Mouse (Mus musculus) kidney, postnatal 25 days (tissue): Measurements from ENCODE around the gene Anks1b.

Experiments
- DNase-seq, 2 experiments: peaks; one replicate each; pipeline ENCODE4 v3.0.0; 2021; ENCODE audit warnings: mixed read lengths in 2 of 2

Gene Anks1b

GRCm38 (mm10) chr10:90196936-90197335, 323.6 kb downstream of the Anks1b start:
- DNase-seq: no peak

- no peak for DNase-seq
Observed at GRCm38 (mm10) chr10:90210044-90210443, 336.7 kb downstream of the Anks1b start.

- DNase-seq: no peak
Observed at GRCm38 (mm10) chr10:90220470-90220869, 347.2 kb downstream of the Anks1b start.

- no peak for DNase-seq
Observed at GRCm38 (mm10) chr10:90222793-90223495, 349.6 kb downstream of the Anks1b start.

GRCm38 (mm10) chr10:90235273-90235672, 362.0 kb downstream of the Anks1b start:
- DNase-seq: no peak

- DNase-seq: no peak
Observed at GRCm38 (mm10) chr10:90237290-90237689, 364.0 kb downstream of the Anks1b start.

- DNase-seq: no peak
Observed at GRCm38 (mm10) chr10:90258944-90259714, 385.8 kb downstream of the Anks1b start.

- DNase-seq: no peak
Observed at GRCm38 (mm10) chr10:90271321-90271720, 398.0 kb downstream of the Anks1b start.

GRCm38 (mm10) chr10:90273311-90273710, 400.0 kb downstream of the Anks1b start:
- no peak for DNase-seq

- no peak for DNase-seq
Observed at GRCm38 (mm10) chr10:90286589-90286988, 413.3 kb downstream of the Anks1b start.

GRCm38 (mm10) chr10:90303249-90303648, 429.9 kb downstream of the Anks1b start:
- DNase-seq: no peak

GRCm38 (mm10) chr10:90306156-90306555, 432.8 kb downstream of the Anks1b start:
- no peak for DNase-seq

GRCm38 (mm10) chr10:90307931-90308555, 434.7 kb downstream of the Anks1b start:
- DNase-seq: no peak

- no peak for DNase-seq
Observed at GRCm38 (mm10) chr10:90329781-90330180, 456.5 kb downstream of the Anks1b start.

GRCm38 (mm10) chr10:90345394-90345793, 472.1 kb downstream of the Anks1b start:
- no peak for DNase-seq

- no peak for DNase-seq
Observed at GRCm38 (mm10) chr10:90356258-90356657, 482.9 kb downstream of the Anks1b start.

GRCm38 (mm10) chr10:90357169-90357907, 484.0 kb downstream of the Anks1b start:
- no peak for DNase-seq

GRCm38 (mm10) chr10:90369015-90369414, 495.7 kb downstream of the Anks1b start:
- no peak for DNase-seq

- DNase-seq: no peak
Observed at GRCm38 (mm10) chr10:90370751-90371150, 497.4 kb downstream of the Anks1b start.

GRCm38 (mm10) chr10:90373469-90373868, 500.2 kb downstream of the Anks1b start:
- DNase-seq: peak; percentile 41 to 42

GRCm38 (mm10) chr10:90376605-90377004, 503.3 kb downstream of the Anks1b start:
- DNase-seq: no peak

GRCm38 (mm10) chr10:90380062-90380461, 506.8 kb downstream of the Anks1b start:
- no peak for DNase-seq
